Mouse (Mus musculus): ENCODE measurements at regions not wholly inside any gene's neighbourhood (a gene's known extent, or its start where the extent isn't known, plus 50 kb on each side); places are given as distances from the start of the nearest gene placed in this dataset.

DNA sequence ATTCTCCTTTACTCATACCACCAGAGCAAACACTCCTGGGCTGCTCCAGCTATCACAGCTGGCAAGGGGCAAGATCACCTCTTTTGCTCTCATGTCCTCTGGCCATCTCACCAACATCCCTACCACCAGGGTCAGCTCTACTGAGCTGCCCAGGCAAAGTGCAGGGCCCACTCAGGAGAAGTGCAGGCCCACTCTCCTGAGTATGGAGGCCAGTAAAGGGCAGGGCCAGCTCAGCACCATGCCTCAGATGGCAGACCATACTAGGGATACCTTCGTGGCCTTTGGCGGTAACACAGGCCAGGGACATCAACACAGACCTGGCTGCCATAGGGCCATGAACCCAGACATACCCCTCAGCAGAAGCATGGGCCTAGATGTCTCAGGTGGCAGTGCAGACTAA lies 101.9 kb upstream of the Abcb5 start:
- no peak for TF ChIP-seq CTCF (IDR thresholded peaks at IDR 0.05)
- no peak for TF ChIP-seq EP300 (IDR thresholded peaks at IDR 0.05)
